Mouse (Mus musculus) neural tube, embryonic 13.5 days (tissue): ENCODE data around the gene Upp2. TPM values are rescaled to one million over a fixed set of nuclear protein-coding genes. Genes with fewer than 3 reads are reported as not detected.

Experiments used
- ATAC-seq: fragments of 200-750 bp; cut with Nextera tagmentation; 2 replicates; pipeline ENCODE4 v1.8.0; 2017; ENCODE audit warnings: low read depth, mild to moderate bottlenecking, moderate TSS enrichment, moderate library complexity
- H3K27ac ChIP-seq: fragments of 300-500 bp; sonication (generic); replicated peaks from 2 replicates; pipeline ENCODE4 v1.5.1; 2015; ENCODE audit warnings: moderate library complexity, mild to moderate bottlenecking, inconsistent platforms
- H3K27me3 ChIP-seq: fragments of 300-500 bp; sonication (generic); 2 replicates; pipeline ENCODE4 v1.6.1; 2015; ENCODE audit warnings: mild to moderate bottlenecking, inconsistent platforms
- H3K36me3 ChIP-seq: fragments of 300-500 bp; sonication (generic); 2 replicates; pipeline ENCODE4 v1.6.1; 2015; ENCODE audit warnings: mild to moderate bottlenecking, inconsistent platforms
- H3K4me1 ChIP-seq: fragments of 300-500 bp; sonication (generic); replicated peaks from 2 replicates; pipeline ENCODE4 v1.6.1; 2015; ENCODE audit warnings: inconsistent platforms
- H3K4me2 ChIP-seq: fragments of 300-500 bp; sonication (generic); 2 replicates; pipeline ENCODE4 v1.6.1; 2015; ENCODE audit warnings: inconsistent platforms, mild to moderate bottlenecking, moderate library complexity
- H3K4me3 ChIP-seq: fragments of 300-500 bp; sonication (generic); 2 replicates; pipeline ENCODE4 v1.5.1; 2015; ENCODE audit warnings: mild to moderate bottlenecking, inconsistent platforms
- H3K9ac ChIP-seq: fragments of 300-500 bp; sonication (generic); 2 replicates; pipeline ENCODE4 v1.6.1; 2015; ENCODE audit warnings: moderate library complexity, mild to moderate bottlenecking, inconsistent platforms
- H3K9me3 ChIP-seq: fragments of 300-500 bp; sonication (generic); 2 replicates; pipeline ENCODE4 v1.6.1; 2016; ENCODE audit warnings: inconsistent platforms
- WGBS: fragments of 180-500 bp; shearing (Covaris S2); methylation state at CpG from one replicate; pipeline ENCODE4 v1.1.7; 2015; 5-methylcytosine and 5-hydroxymethylcytosine counted together
- polyA plus RNA-seq: library from polyadenylated mRNA; unstranded; fragments of >200 nt; fragmentation: Nextera tagmentation; extraction: Ambion mirVana; gene quantifications from 2 replicates; pipeline ENCODE4 v1.2.1, GENCODE M21; 2015

Gene Upp2
- polyA plus RNA-seq, 1 experiment from 2014 or later = 10.5 TPM

- H3K9me3 ChIP-seq = no peaks in the 10 kb centered on the region
- H3K27ac ChIP-seq = no peak overlapping the region
- no peaks in the 10 kb centered on the region for H3K36me3 ChIP-seq
- H3K4me2 ChIP-seq = no peak overlapping the region
- ATAC-seq = no peak
- H3K4me1 ChIP-seq = 0 out of 2 replicates have a peak, but pooled peaks cover 9% of the 10 kb centered on the region
- 48% methylated on average over 2 of the region's 2 CpGs for WGBS
- no peak overlapping the region for H3K9ac ChIP-seq
- H3K27me3 ChIP-seq = peaks cover 16% of the 10 kb centered on the region
- no peak overlapping the region for H3K4me3 ChIP-seq
These were observed 60.9 kb downstream of the Upp2 start for GRCm38 (mm10) chr2:58627981-58628380.

DNA sequence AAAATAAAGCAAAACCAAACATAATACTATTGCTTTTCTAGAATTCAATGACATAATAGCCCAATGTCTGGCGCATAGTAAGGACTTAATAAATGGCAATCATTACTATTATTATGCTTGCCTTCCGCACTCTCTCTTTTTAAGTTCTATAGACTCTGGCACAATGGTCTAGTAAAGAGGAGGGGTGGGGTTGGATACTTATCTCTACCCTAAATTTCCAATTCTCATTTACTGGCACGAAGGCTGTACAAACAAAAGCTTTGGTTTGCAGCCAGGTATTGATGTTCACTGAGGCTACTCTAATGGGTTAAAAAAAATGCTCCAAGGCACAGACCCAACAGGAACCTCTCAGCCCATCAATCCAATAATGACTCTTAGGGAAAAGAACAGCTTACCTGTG lies 61.9 kb downstream of the Upp2 start:
- Histone ChIP-seq H3K27ac (no peak overlapping the region), H3K9me3 (no peaks in the 10 kb centered on the region), H3K36me3 (no peaks in the 10 kb centered on the region), H3K4me2 (no peak overlapping the region), H3K9ac (no peak overlapping the region), H3K27me3 (peaks cover 16% of the 10 kb centered on the region), H3K4me3 (no peak overlapping the region), H3K4me1 (0 out of 2 replicates have a peak, but pooled peaks cover 9% of the 10 kb centered on the region)
- no peak for ATAC-seq
- WGBS = 40% methylated on average over 3 of the region's 3 CpGs

GRCm38 (mm10) chr2:58629440-58629839 lies 62.3 kb downstream of the Upp2 start:
- no peak for ATAC-seq
- Histone ChIP-seq H3K9me3 (no peaks in the 10 kb centered on the region), H3K36me3 (no peaks in the 10 kb centered on the region), H3K4me1 (0 out of 2 replicates have a peak, but pooled peaks cover 9% of the 10 kb centered on the region), H3K27me3 (peaks cover 16% of the 10 kb centered on the region), H3K9ac (no peak overlapping the region), H3K4me3 (no peak overlapping the region), H3K4me2 (no peak overlapping the region), H3K27ac (no peak overlapping the region)
- 51% methylated on average over 7 of the region's 7 CpGs for WGBS

DNA sequence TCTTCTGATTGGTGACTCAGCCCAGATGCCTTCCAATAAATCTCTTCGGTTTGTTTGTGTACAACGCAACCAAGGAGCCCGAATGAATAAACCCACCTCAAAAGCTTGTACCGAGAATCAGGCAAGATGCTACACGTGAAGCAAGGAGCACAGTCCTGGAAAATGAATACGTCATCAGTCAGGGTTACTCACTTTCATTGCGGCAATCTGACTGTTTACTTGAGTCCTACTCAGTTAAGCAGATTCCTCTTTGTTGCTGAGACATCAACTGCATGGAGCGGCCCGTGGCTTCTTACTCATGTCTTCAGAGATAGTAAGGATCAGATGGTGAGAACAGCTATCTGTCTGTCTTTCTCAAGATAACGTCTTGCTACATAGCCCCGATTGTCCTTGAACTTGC lies 66.7 kb downstream of the Upp2 start:
- Histone ChIP-seq H3K4me1 (no peaks in the 10 kb centered on the region), H3K9me3 (no peaks in the 10 kb centered on the region), H3K9ac (no peak overlapping the region), H3K36me3 (no peaks in the 10 kb centered on the region), H3K27ac (no peak overlapping the region), H3K27me3 (no peaks in the 10 kb centered on the region; the same call in 1 of the 2 replicates), H3K4me3 (no peak overlapping the region), H3K4me2 (no peak overlapping the region)
- WGBS = 94% methylated on average over 11 of the region's 11 CpGs
- ATAC-seq = no peak

- ATAC-seq = peak; percentile 89
- peak overlapping the region; percentile 13; the same call in 1 of the 2 replicates for H3K4me3 ChIP-seq
- H3K4me2 ChIP-seq = peak overlapping the region; percentile 36
- H3K36me3 ChIP-seq = no peaks in the 10 kb centered on the region
- WGBS = 52% methylated on average over 19 of the region's 19 CpGs
- no peaks in the 10 kb centered on the region for H3K9me3 ChIP-seq
- 0 out of 2 replicates have a peak, but pooled peaks cover 5% of the 10 kb centered on the region for H3K4me1 ChIP-seq
- H3K27me3 ChIP-seq = no peaks in the 10 kb centered on the region
- H3K27ac ChIP-seq = no peak overlapping the region
- H3K9ac ChIP-seq = no peak overlapping the region
These were observed 74.9 kb downstream of the Upp2 start for GRCm38 (mm10) chr2:58641761-58642555.

DNA sequence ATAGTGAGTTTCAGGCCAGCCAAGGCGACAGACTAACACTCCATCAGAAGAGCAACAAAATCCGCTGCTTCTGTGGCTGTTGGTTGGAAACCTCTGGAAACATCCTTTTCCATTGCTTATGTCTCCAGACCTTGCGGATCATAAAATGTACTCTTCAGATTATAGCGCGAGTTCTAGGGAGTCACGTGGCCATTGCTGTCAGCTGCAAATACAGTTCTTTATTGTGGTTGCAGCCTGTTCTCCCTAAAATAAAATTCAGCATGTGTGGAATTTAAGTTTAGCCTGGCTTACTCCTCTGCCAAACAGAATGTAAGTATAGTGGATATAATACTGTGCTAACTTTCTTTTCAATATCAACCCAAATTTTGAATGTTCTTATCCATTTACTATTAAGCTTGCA lies 78.6 kb downstream of the Upp2 start:
- H3K9me3 ChIP-seq = no peaks in the 10 kb centered on the region
- H3K27ac ChIP-seq = no peak overlapping the region
- H3K27me3 ChIP-seq = no peaks in the 10 kb centered on the region
- H3K4me1 ChIP-seq = 0 out of 2 replicates have a peak, but pooled peaks cover 5% of the 10 kb centered on the region
- no peak for ATAC-seq
- H3K4me3 ChIP-seq = no peak overlapping the region
- H3K9ac ChIP-seq = no peak overlapping the region
- no peak overlapping the region for H3K4me2 ChIP-seq
- H3K36me3 ChIP-seq = no peaks in the 10 kb centered on the region
- WGBS = 96% methylated on average over 6 of the region's 6 CpGs

DNA sequence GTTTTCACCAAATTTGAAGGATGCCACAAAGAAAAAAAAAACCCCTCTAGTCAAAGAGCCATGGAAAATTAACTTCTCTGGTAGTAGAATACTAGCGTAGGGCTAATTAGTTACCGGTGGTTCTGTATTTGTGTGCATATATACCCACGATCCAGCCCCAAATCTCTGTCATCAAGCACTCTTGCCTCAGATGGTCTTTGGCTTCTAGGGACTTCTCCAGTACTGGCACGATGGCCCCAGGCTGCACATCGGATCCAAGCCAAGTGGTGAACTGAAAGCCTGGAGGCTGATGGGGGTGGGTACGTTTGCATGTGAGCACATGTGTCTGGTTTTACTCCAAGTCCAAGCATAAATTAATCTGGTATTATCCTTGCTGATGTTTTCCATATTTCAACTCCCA lies 88.1 kb downstream of the Upp2 start:
- ATAC-seq = no peak
- WGBS = 89% methylated on average over 6 of the region's 6 CpGs
- H3K9ac ChIP-seq = no peak overlapping the region

DNA sequence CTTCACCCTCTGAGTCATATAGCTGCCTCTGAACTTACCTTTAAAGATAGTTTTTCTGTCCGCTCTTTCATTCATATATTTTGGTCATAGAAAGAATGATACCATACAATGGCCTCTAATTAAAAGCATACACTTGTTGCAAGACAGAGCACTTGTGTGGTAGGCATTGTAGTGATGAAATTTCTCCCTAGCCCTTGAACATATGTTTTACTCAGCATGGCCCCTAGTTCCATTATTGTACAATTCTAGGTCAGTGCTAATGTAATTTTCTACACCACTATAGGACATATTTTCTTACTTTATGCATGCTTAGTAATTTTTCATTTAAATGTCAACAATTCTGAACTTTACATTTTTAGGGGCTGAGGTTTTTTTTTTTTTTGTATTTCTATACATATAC lies 89.9 kb downstream of the Upp2 start:
- H3K27me3 ChIP-seq = no peaks in the 10 kb centered on the region
- WGBS = 92% methylated on average over 1 of the region's 1 CpGs
- H3K4me2 ChIP-seq = no peak overlapping the region
- H3K9me3 ChIP-seq = no peaks in the 10 kb centered on the region
- no peak overlapping the region for H3K27ac ChIP-seq
- H3K4me1 ChIP-seq = no peaks in the 10 kb centered on the region
- no peak for ATAC-seq
- H3K36me3 ChIP-seq = no peaks in the 10 kb centered on the region
- H3K4me3 ChIP-seq = no peak overlapping the region
- H3K9ac ChIP-seq = no peak overlapping the region

More for the DNA sequence above, 88.1 kb downstream of the Upp2 start:
- no peak overlapping the region for H3K4me3 ChIP-seq
- H3K9me3 ChIP-seq = no peaks in the 10 kb centered on the region
- no peaks in the 10 kb centered on the region for H3K4me1 ChIP-seq
- H3K36me3 ChIP-seq = no peaks in the 10 kb centered on the region
- no peak overlapping the region for H3K27ac ChIP-seq
- no peak overlapping the region for H3K4me2 ChIP-seq
- H3K27me3 ChIP-seq = no peaks in the 10 kb centered on the region

- H3K36me3 ChIP-seq = no peaks in the 10 kb centered on the region
- H3K4me2 ChIP-seq = no peak overlapping the region
- ATAC-seq = no peak
- H3K27me3 ChIP-seq = no peaks in the 10 kb centered on the region
- 95% methylated on average over 10 of the region's 10 CpGs for WGBS
- H3K9me3 ChIP-seq = no peaks in the 10 kb centered on the region
- no peak overlapping the region for H3K27ac ChIP-seq
- no peak overlapping the region for H3K9ac ChIP-seq
- H3K4me3 ChIP-seq = no peak overlapping the region
- H3K4me1 ChIP-seq = no peaks in the 10 kb centered on the region
These were observed 90.8 kb downstream of the Upp2 start for GRCm38 (mm10) chr2:58657855-58658254.

DNA sequence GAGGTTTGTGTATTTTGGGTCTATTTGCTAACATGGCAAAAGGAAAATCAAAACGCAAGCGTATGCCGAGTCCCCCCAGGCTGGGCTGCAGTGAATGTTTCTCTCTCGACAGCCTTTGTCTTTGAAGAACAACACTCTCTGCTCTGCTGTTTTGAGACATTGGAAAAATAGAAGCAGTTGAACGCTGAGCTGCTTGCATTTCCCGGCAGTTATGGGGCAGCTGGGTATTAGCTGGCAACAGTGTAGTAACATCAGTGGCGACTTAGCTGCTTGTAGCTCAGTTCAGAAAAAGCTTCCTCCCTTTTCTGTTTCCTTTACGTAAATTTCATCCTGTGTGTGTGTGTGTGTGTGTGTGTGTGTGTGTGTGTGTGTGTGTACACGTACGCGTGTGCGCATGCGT lies 93.5 kb downstream of the Upp2 start:
- H3K9me3 ChIP-seq = no peaks in the 10 kb centered on the region
- H3K4me1 ChIP-seq = no peaks in the 10 kb centered on the region
- no peak overlapping the region for H3K27ac ChIP-seq
- no peak overlapping the region for H3K4me3 ChIP-seq
- H3K36me3 ChIP-seq = no peaks in the 10 kb centered on the region
- 61% methylated on average over 13 of the region's 13 CpGs for WGBS
- no peak for ATAC-seq
- H3K4me2 ChIP-seq = 0 out of 2 replicates have a peak overlapping the region, but pooled peaks have one; percentile 3
- no peak overlapping the region for H3K9ac ChIP-seq
- H3K27me3 ChIP-seq = no peaks in the 10 kb centered on the region

DNA sequence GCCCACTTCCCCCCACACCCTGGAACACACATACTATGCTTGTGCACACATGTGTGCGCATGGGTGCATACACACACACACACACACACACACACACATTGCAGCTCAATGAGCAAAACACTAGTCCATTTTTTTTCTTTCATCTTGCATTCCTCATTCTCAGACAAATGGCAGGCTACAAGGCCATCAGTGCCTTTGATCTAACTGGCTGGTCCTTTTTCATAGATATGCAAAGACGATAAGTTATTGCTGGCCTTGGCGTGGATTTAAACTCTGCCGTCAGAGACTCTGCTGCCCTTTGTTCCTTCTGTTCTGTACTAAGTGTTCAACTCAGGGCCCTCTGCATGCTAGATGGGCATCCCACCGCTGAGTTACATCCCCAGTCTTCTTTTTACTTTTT lies 94.0 kb downstream of the Upp2 start:
- no peaks in the 10 kb centered on the region for H3K27me3 ChIP-seq
- H3K4me3 ChIP-seq = no peak overlapping the region
- no peak overlapping the region for H3K27ac ChIP-seq
- H3K36me3 ChIP-seq = no peaks in the 10 kb centered on the region
- no peak for ATAC-seq
- no peak overlapping the region for H3K4me2 ChIP-seq
- H3K9me3 ChIP-seq = no peaks in the 10 kb centered on the region
- WGBS = 69% methylated on average over 5 of the region's 5 CpGs
- no peak overlapping the region for H3K9ac ChIP-seq
- H3K4me1 ChIP-seq = no peaks in the 10 kb centered on the region

DNA sequence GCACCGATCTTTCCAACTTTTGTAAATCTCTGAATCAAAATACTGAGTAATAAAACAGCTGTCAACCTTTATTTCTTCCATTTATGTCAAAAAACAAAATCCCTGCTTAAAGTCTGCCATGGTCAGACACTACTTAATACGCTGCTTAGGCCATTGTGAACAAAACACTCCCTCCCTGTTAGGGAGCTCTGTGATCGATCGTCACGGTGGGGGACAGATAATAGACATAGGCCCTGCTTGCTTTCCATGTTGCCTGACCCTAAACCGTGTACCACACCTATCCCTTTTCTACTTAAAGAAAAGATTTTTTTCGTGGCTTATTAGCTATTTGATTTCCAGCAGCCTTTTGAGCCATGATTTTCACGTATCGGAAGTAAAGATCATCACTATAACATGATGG lies 95.6 kb downstream of the Upp2 start:
- ATAC-seq = no peak
- H3K27me3 ChIP-seq = peaks cover 3% of the 10 kb centered on the region; the same call in 1 of the 2 replicates
- no peak overlapping the region for H3K27ac ChIP-seq
- no peak overlapping the region for H3K9ac ChIP-seq
- no peak overlapping the region for H3K4me2 ChIP-seq
- no peak overlapping the region for H3K4me3 ChIP-seq
- H3K36me3 ChIP-seq = no peaks in the 10 kb centered on the region
- no peaks in the 10 kb centered on the region for H3K4me1 ChIP-seq
- 64% methylated on average over 9 of the region's 9 CpGs for WGBS
- H3K9me3 ChIP-seq = no peaks in the 10 kb centered on the region
